Mouse (Mus musculus) thymus, adult 2 months (tissue): ENCODE results near the gene Gbe1. TPM values are rescaled to one million over a fixed set of nuclear protein-coding genes. Genes with fewer than 3 reads are reported as not detected.

Source experiments
- DNase-seq: peaks from one replicate; pipeline ENCODE4 v3.0.0; 2021
- H3K27ac ChIP-seq: fragments of 200-500 bp; 2 replicates; pipeline ENCODE4 v1.5.1; 2012; ENCODE audit warnings: low read length, control low read depth; ENCODE audit not compliant: control insufficient read depth, insufficient read depth
- H3K27me3 ChIP-seq: fragments of 200-500 bp; 2 replicates; pipeline ENCODE4 v1.6.1; 2012; ENCODE audit warnings: mild to moderate bottlenecking, low read length, moderate library complexity, mixed read lengths; ENCODE audit not compliant: control insufficient read depth, insufficient read depth
- H3K36me3 ChIP-seq: fragments of 200-500 bp; 2 replicates; pipeline ENCODE4 v1.6.1; 2012; ENCODE audit warnings: mild to moderate bottlenecking, low read length, moderate library complexity; ENCODE audit not compliant: control insufficient read depth, insufficient read depth
- H3K4me1 ChIP-seq: fragments of 200-500 bp; replicated peaks from 2 replicates; pipeline ENCODE4 v1.6.1; 2012; ENCODE audit warnings: low read length; ENCODE audit not compliant: control insufficient read depth, insufficient read depth
- H3K4me3 ChIP-seq: fragments of 200-500 bp; 2 replicates; pipeline ENCODE4 v1.5.1; 2012; ENCODE audit warnings: mild to moderate bottlenecking, low read length, control low read depth, moderate library complexity; ENCODE audit not compliant: control insufficient read depth, insufficient read depth
- CTCF ChIP-seq: fragments of 200-500 bp; IDR thresholded peaks from 2 replicates; pipeline ENCODE4 v1.5.1; 2012; ENCODE audit warnings: mild to moderate bottlenecking, control low read depth, low read length, moderate library complexity, borderline replicate concordance; ENCODE audit not compliant: control insufficient read depth, poor library complexity, insufficient read depth; ENCODE audit errors: extremely low read depth
- POLR2A ChIP-seq: fragments of 200-500 bp; IDR thresholded peaks from 2 replicates; pipeline ENCODE4 v1.6.1; 2012; ENCODE audit warnings: mild to moderate bottlenecking, low read length, control low read depth, moderate library complexity; ENCODE audit not compliant: control insufficient read depth, poor library complexity, insufficient read depth; ENCODE audit errors: extremely low read depth
- WGBS: fragments of 180-500 bp; shearing (Covaris S2); methylation state at CpG from one replicate; pipeline ENCODE4 v1.1.7; 2018; 5-methylcytosine and 5-hydroxymethylcytosine counted together
- polyA plus RNA-seq: library from polyadenylated mRNA; depleted of rRNA; stranded (reverse); fragments of >200 nt; gene quantifications from 2 replicates; pipeline ENCODE4 v1.2.3, GENCODE M21; 2012

Gbe1 gene
- polyA plus RNA-seq, 1 experiment: 7.9 TPM

DNA sequence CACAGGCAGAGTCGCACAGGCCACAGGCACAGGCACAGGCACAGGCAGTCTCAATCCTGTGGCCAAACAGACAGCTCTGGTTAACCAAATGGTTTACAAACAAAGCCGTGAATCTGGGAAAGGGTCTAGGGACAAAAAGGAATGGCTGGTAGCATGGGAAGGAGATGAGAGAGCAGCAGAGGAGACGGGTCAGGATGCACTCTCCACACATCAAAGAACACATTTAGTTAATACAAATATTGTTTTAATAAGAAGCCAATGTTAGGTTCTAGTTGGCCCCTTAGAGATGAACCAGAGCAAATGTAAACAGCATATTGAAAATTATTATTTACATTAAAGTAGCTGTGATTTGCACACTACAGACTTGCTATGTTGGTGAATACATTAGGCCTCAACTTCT lies 166.7 kb downstream of the Gbe1 start:
- Histone ChIP-seq H3K27me3 (no peaks in the 10 kb centered on the region), H3K27ac (no peak overlapping the region), H3K4me3 (no peak overlapping the region), H3K4me1 (no peaks in the 10 kb centered on the region), H3K36me3 (no peaks in the 10 kb centered on the region)
- no peak for DNase-seq
- 92% methylated on average over 3 of the region's 3 CpGs for WGBS
- TF ChIP-seq POLR2A: no peak
- TF ChIP-seq CTCF: no peak

DNA sequence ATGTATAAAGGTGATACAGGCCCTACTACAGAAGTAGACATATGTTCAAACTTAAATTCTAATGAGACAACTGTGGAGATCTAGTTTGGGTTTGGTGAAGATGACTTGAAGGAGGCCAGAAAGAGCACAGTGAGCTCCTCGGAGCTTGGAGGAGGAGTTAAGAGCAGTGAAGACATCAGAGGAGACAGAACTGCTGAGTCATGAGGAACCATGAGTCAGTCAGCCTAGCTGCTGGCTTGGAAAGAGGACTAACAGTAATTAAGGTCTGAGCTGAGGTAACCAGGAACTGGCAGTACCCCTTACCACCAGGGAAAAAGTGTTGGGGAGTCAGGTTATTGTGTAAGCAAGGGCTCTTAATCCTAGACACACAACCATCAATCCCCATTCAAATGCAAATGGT lies 192.7 kb downstream of the Gbe1 start:
- Histone ChIP-seq H3K4me1 (no peaks in the 10 kb centered on the region), H3K4me3 (no peak overlapping the region), H3K27me3 (no peaks in the 10 kb centered on the region), H3K36me3 (no peaks in the 10 kb centered on the region), H3K27ac (no peak overlapping the region)
- TF ChIP-seq CTCF (no peak), POLR2A (no peak)
- no peak for DNase-seq
- WGBS: 16% methylated on average over 1 of the region's 1 CpGs

DNA sequence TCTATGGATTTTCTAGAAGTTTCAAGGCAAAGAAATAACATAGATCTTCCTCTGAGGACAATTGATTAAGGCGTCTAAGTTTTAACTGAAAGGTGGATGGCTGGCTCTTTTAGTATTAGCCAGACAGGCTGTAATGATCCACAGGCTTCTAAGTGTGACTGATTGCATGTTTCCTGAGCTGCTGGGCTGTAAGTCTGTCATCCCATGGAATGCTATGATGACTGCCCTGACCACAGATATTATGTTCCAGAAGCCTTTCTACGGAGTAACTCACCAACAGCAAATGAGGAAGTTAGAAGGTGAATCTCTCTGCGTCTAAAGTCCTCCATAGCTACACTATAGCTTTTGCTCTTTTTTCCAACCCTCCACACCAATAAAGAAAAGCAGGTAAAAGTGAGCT lies 197.2 kb downstream of the Gbe1 start:
- Histone ChIP-seq H3K27ac (no peak overlapping the region), H3K27me3 (no peaks in the 10 kb centered on the region), H3K4me3 (no peak overlapping the region), H3K4me1 (no peaks in the 10 kb centered on the region), H3K36me3 (no peaks in the 10 kb centered on the region)
- TF ChIP-seq CTCF: no peak
- TF ChIP-seq POLR2A: no peak
- 78% methylated on average over 3 of the region's 3 CpGs for WGBS
- DNase-seq: no peak

DNA sequence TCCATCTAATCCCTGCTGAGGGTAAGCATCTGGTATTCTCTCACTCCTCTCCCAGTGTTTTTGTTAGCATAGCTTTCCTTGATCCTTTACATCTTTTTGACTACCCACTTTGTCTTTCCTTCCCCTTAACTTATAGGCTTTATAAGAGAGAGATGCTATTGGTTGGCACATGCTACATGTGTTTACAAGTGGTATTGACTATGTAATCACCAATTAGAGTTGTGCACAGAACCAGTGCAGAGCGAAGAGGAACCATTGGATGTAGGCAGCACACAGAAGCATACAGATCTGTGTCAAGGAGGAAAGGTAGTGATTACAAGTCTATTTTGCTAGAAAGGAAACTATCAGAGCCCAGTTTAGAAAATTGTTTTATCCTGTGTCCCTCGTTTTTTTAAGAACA lies 209.1 kb downstream of the Gbe1 start:
- DNase-seq: no peak
- no peaks in the 10 kb centered on the region for H3K27me3 ChIP-seq
- H3K4me3 ChIP-seq: no peak overlapping the region
- no peaks in the 10 kb centered on the region for H3K4me1 ChIP-seq
- TF ChIP-seq POLR2A: no peak
- TF ChIP-seq CTCF: no peak
- no peaks in the 10 kb centered on the region for H3K36me3 ChIP-seq
- WGBS: 92% methylated on average over 2 of the region's 2 CpGs
- H3K27ac ChIP-seq: no peak overlapping the region

DNA sequence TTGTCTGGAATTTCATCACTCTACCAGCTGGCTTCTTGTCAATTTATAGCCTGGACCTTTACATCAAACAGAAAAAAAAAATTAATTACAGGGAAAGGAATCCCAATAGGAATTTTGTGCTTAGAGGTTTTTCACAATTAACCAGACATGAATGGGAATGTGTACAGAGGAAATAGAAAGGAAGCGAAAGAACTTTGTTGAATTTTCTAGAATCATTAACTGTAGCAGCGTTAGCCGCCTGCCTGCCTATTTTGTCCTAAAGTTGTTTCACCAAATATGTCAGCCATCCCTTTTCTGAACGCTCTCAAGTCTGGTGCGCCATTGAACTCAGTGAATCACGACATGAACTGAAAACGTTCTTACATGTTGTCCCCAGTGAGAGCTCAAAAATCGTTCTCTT lies 209.8 kb downstream of the Gbe1 start:
- H3K36me3 ChIP-seq: no peaks in the 10 kb centered on the region
- WGBS: 95% methylated on average over 8 of the region's 8 CpGs
- no peak overlapping the region for H3K27ac ChIP-seq
- no peak overlapping the region for H3K4me3 ChIP-seq
- TF ChIP-seq CTCF: no peak
- no peak for TF ChIP-seq POLR2A
- no peaks in the 10 kb centered on the region for H3K4me1 ChIP-seq
- no peaks in the 10 kb centered on the region for H3K27me3 ChIP-seq
- DNase-seq: no peak

DNA sequence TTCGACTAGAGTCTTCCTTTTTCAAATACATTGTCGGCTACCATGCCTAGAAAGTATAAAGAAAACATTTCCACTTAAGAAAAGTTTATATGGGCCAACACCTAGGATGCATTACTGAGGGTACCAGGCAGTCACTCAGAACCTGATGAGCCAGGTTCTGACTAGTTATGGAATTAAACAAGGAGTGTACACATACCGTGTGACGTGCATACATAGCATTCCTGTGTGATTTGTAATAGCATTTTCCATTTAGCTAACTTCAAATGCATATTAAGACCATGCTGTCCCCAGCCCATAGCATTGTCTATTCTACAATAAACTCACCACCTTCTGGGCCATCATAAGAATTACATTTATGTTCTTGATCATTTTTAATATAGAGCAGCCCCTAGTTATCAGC lies 210.5 kb downstream of the Gbe1 start:
- H3K4me3 ChIP-seq: no peak overlapping the region
- no peaks in the 10 kb centered on the region for H3K36me3 ChIP-seq
- H3K4me1 ChIP-seq: no peaks in the 10 kb centered on the region
- DNase-seq: no peak
- WGBS: 95% methylated on average over 4 of the region's 4 CpGs
- no peak for TF ChIP-seq CTCF
- no peak for TF ChIP-seq POLR2A
- H3K27me3 ChIP-seq: no peaks in the 10 kb centered on the region
- H3K27ac ChIP-seq: no peak overlapping the region

DNA sequence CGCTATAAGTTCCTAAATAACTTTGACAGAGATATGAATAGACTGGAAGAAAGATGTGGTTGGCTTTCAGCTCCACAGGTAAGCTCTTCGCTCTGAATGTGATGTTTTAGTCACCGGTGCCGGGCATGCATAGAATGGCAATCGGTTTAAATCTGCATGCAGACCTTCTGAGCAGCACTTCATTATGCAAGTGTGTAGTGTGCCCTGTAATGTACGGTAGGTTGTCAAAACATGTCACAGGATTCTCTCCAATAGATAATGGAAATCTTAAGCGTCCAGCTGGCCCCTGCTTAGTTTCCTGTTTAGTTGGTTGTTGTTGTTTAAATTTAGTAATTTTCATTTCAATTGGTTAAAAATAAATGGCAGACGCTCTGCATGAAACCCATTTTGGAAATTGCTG lies 213.5 kb downstream of the Gbe1 start:
- DNase-seq: no peak
- Histone ChIP-seq H3K27me3 (no peaks in the 10 kb centered on the region), H3K36me3 (no peaks in the 10 kb centered on the region), H3K4me1 (no peaks in the 10 kb centered on the region), H3K27ac (no peak overlapping the region), H3K4me3 (no peak overlapping the region)
- TF ChIP-seq CTCF (no peak), POLR2A (no peak)
- 97% methylated on average over 8 of the region's 8 CpGs for WGBS
